ENCODE assay signal across 17 mouse cellular contexts in genomic region chr1:138586891-138587290, GRCm38 (mm10). TPM values are rescaled to one million over a fixed set of nuclear protein-coding genes. Genes with fewer than 3 reads are reported as not detected.
DNase-seq lines count a peak whose midpoint lies in the region; ATAC-seq and TF ChIP-seq lines count a peak whose summit lies in the region.
"Had no signal": no experiment of that assay in that cellular context is flagged by ENCODE, and none has a peak within 500 bp of the region (broad histone marks: within the 10 kb centered on the region; RNA-seq: fewer than 3 reads in every experiment).

No protein-coding gene starts in this region.

- no peak for TF ChIP-seq POLR2A in kidney, adult 2 months (IDR thresholded peaks at IDR 0.05; ENCODE audit: low read depth, low read length)

- 62% methylated on average over 2 of the region's 2 CpGs for WGBS in kidney, adult 2 months
- 79% methylated on average over 2 of the region's 2 CpGs for WGBS in liver, postnatal 0 days (ENCODE audit: insufficient replicate concordance)
- WGBS in heart, embryonic 10.5 days: 94% methylated on average over 2 of the region's 2 CpGs

- H3K9me3 ChIP-seq in liver, postnatal 0 days (ENCODE audit: low read length): no peaks in the 10 kb centered on the region
- H3K9me3 ChIP-seq in heart, embryonic 10.5 days: no peaks in the 10 kb centered on the region
- H3K9me3 ChIP-seq: embryonic facial prominence, embryonic 12.5 days; forebrain, embryonic 15.5 days; hindbrain, embryonic 10.5 days had no signal

- TF ChIP-seq EP300 in liver, postnatal 0 days (IDR thresholded peaks at IDR 0.05; ENCODE audit: low read depth): no peak

- H3K27me3 ChIP-seq in kidney, adult 2 months (replicated peaks; ENCODE audit: control insufficient read depth, insufficient read depth, low read length): no peaks in the 10 kb centered on the region
- no peaks in the 10 kb centered on the region for H3K27me3 ChIP-seq in liver, postnatal 0 days (ENCODE audit: insufficient read depth, low read length)
- H3K27me3 ChIP-seq in heart, embryonic 10.5 days (ENCODE audit: insufficient read depth, poor library complexity, severe bottlenecking): no peaks in the 10 kb centered on the region
- H3K27me3 ChIP-seq: embryonic facial prominence, embryonic 12.5 days; forebrain, embryonic 15.5 days had no signal

- peaks cover 24% of the 10 kb centered on the region; the same call in 1 of the 2 replicates for H3K4me1 ChIP-seq in kidney, adult 2 months (ENCODE audit: control insufficient read depth, insufficient read depth, low read length)
- H3K4me1 ChIP-seq in liver, postnatal 0 days (ENCODE audit: insufficient read depth): peaks cover 3% of the 10 kb centered on the region
- H3K4me1 ChIP-seq in heart, embryonic 10.5 days: peaks cover 9% of the 10 kb centered on the region; the same call in 1 of the 2 replicates
- H3K4me1 ChIP-seq: embryonic facial prominence, embryonic 12.5 days; forebrain, embryonic 15.5 days had no signal

- H3K9ac ChIP-seq in liver, postnatal 0 days (replicated peaks): no peak overlapping the region
- H3K9ac ChIP-seq: embryonic facial prominence, embryonic 12.5 days; forebrain, embryonic 15.5 days had no signal

- TF ChIP-seq CTCF in kidney, adult 2 months (conservative IDR thresholded peaks at IDR 0.05; ENCODE audit: insufficient read depth, insufficient read length, low read depth, low read length): no peak
- no peak for TF ChIP-seq CTCF in liver, postnatal 0 days (IDR thresholded peaks at IDR 0.05; ENCODE audit: low read depth)

- ATAC-seq in liver, postnatal 0 days: no peak
- ATAC-seq: forebrain, embryonic 15.5 days had no signal

- no peaks in the 10 kb centered on the region for H3K36me3 ChIP-seq in kidney, adult 2 months (ENCODE audit: control insufficient read depth, insufficient read depth, low read length)
- H3K36me3 ChIP-seq in liver, postnatal 0 days (replicated peaks; ENCODE audit: insufficient read depth, low read length): 0 out of 2 replicates have a peak, but pooled peaks cover 4% of the 10 kb centered on the region
- 0 out of 2 replicates have a peak, but pooled peaks cover 4% of the 10 kb centered on the region for H3K36me3 ChIP-seq in heart, embryonic 10.5 days
- H3K36me3 ChIP-seq: embryonic facial prominence, embryonic 12.5 days; forebrain, embryonic 15.5 days; hindbrain, embryonic 10.5 days had no signal

- no peak overlapping the region; the same call in 1 of the 2 replicates for H3K27ac ChIP-seq in kidney, adult 2 months (ENCODE audit: insufficient read depth, low read depth, low read length)
- H3K27ac ChIP-seq in liver, postnatal 0 days (ENCODE audit: low read depth): peak overlapping the region; percentile 49; the same call in 1 of the 2 replicates
- no peak overlapping the region for H3K27ac ChIP-seq in heart, embryonic 10.5 days
- H3K27ac ChIP-seq: embryonic facial prominence, embryonic 12.5 days; forebrain, embryonic 15.5 days; hindbrain, embryonic 10.5 days had no signal

- peak; percentile 73 for DNase-seq in kidney, adult 2 months
- DNase-seq in kidney, adult 18-20 months: no peak
- DNase-seq in liver, postnatal 0 days: no peak
- no peak for DNase-seq in liver
- DNase-seq in kidney, postnatal 36 days: peak; percentile 46 to 48
- DNase-seq in heart, embryonic 10.5 days (ENCODE audit: low spot score): no peak
- no peak for DNase-seq in urinary bladder, postnatal 14 days (ENCODE audit: low spot score)
- DNase-seq: adrenal gland, postnatal 10 days; cerebellum, adult 11 months; cerebellum, adult 9-10 months; cerebellum, postnatal 25 days; gastrocnemius, postnatal 10 days; heart, adult 18-20 months had no signal

- H3K4me3 ChIP-seq in kidney, adult 2 months (ENCODE audit: insufficient read depth, low read depth, low read length): no peak overlapping the region
- no peak overlapping the region for H3K4me3 ChIP-seq in liver, postnatal 0 days (ENCODE audit: low read depth, low read length)
- H3K4me3 ChIP-seq in heart, embryonic 10.5 days: no peak overlapping the region
- H3K4me3 ChIP-seq: embryonic facial prominence, embryonic 12.5 days; forebrain, embryonic 15.5 days; hindbrain, embryonic 10.5 days had no signal

- H3K4me2 ChIP-seq in liver, postnatal 0 days (ENCODE audit: low read depth, low read length): no peak overlapping the region
- H3K4me2 ChIP-seq: embryonic facial prominence, embryonic 12.5 days; forebrain, embryonic 15.5 days; heart, embryonic 11.5 days had no signal

RNA-seq across cellular contexts. Expression of gene Nek7, which starts 33.0 kb away (rescaled TPM):
- 14.6 and 17.1 TPM in 2 replicates for polyA plus RNA-seq in kidney, adult 2 months (2012; rRNA removed)
- polyA plus RNA-seq in liver, postnatal 0 days (2015; fragmentation: Nextera tagmentation; extraction: Ambion mirVana): 19.3 and 22.2 TPM in 2 replicates
- 35.5 and 40.6 TPM in 2 replicates for polyA plus RNA-seq in heart, embryonic 10.5 days (2016; fragmentation: Nextera tagmentation; extraction: Ambion mirVana)

Comparison
In these comparisons a context has a peak if more than half of its experiments do, and no peak if none do; other contexts are left out.
1. DNase-seq: peak in kidney, adult 2 months (single experiment) and kidney, postnatal 36 days (2 of 2); none in kidney, adult 18-20 months (single experiment), liver, postnatal 0 days (single experiment), liver (single experiment), heart, embryonic 10.5 days (single experiment) and urinary bladder, postnatal 14 days (single experiment).